Comparison of ENCODE assay signal across 9 mouse cellular contexts in genomic region chr2:48456072-48457040, GRCm38 (mm10).
DNase-seq lines count a peak whose midpoint lies in the region; ATAC-seq and TF ChIP-seq lines count a peak whose summit lies in the region.
"Had no signal": no experiment of that assay in that cellular context is flagged by ENCODE, and none has a peak within 500 bp of the region (broad histone marks: within the 10 kb centered on the region; RNA-seq: fewer than 3 reads in every experiment).

No protein-coding gene starts in this region.

- H3K4me1 ChIP-seq in forebrain, postnatal 0 days (ENCODE audit: insufficient read depth): no peaks in the 10 kb centered on the region

- peak; percentile 30 to 33 for DNase-seq in heart, adult 18-20 months
- no peak for DNase-seq in heart, postnatal 14 days
- DNase-seq in lung, adult 18-20 months: peak; percentile 25 to 50
- DNase-seq in forebrain, postnatal 0 days: no peak
- no peak for DNase-seq in ovary, postnatal 10 days (ENCODE audit: low spot score)
- no peak for DNase-seq in MN1 (ENCODE audit: low spot score)

- H3K9me3 ChIP-seq in forebrain, postnatal 0 days (ENCODE audit: low read length): no peaks in the 10 kb centered on the region
- H3K9me3 ChIP-seq: neural tube, embryonic 13.5 days had no signal

- WGBS in forebrain, postnatal 0 days: 68% methylated on average over 7 of the region's 7 CpGs

- H3K4me3 ChIP-seq in forebrain, postnatal 0 days (ENCODE audit: low read depth, low read length): no peak overlapping the region
- H3K4me3 ChIP-seq: neural tube, embryonic 13.5 days had no signal

- H3K36me3 ChIP-seq in forebrain, postnatal 0 days (ENCODE audit: insufficient read depth): no peaks in the 10 kb centered on the region
- H3K36me3 ChIP-seq: neural tube, embryonic 13.5 days had no signal

- peak; percentile 64 for ATAC-seq in CD4-positive, CD25-positive, alpha-beta regulatory T cell, adult 4 months
- ATAC-seq in common myeloid progenitor, adult 5-6 weeks (replicated peaks; ENCODE audit: low read depth, poor library complexity, severe bottlenecking): peak; percentile 97
- no peak; the same call in 1 of the 2 replicates for ATAC-seq in forebrain, postnatal 0 days

- H3K4me2 ChIP-seq in forebrain, postnatal 0 days (ENCODE audit: low read depth): no peak overlapping the region
- H3K4me2 ChIP-seq: neural tube, embryonic 13.5 days had no signal

- intact Hi-C loops in heart, postnatal 14 days (cut with DNase I): no loop called here

- H3K9ac ChIP-seq in forebrain, postnatal 0 days: no peak overlapping the region
- H3K9ac ChIP-seq: neural tube, embryonic 13.5 days had no signal

- H3K27me3 ChIP-seq in forebrain, postnatal 0 days (ENCODE audit: insufficient read depth, low read length): no peaks in the 10 kb centered on the region
- H3K27me3 ChIP-seq: neural tube, embryonic 13.5 days had no signal

- H3K27ac ChIP-seq in forebrain, postnatal 0 days (ENCODE audit: low read depth, low read length): no peak overlapping the region
- H3K27ac ChIP-seq: neural tube, embryonic 13.5 days had no signal

- TF ChIP-seq CTCF in forebrain, postnatal 0 days (IDR thresholded peaks at IDR 0.05; ENCODE audit: low read depth): no peak

Comparison
In these comparisons a context has a peak if more than half of its experiments do, and no peak if none do; other contexts are left out.
1. DNase-seq: peak in heart, adult 18-20 months (2 of 2) and lung, adult 18-20 months (2 of 2); none in heart, postnatal 14 days (0 of 2), forebrain, postnatal 0 days (single experiment), ovary, postnatal 10 days (single experiment) and MN1 (single experiment).